Mouse (Mus musculus): ENCODE results near the gene Gnat2. TPM values are rescaled to one million over a fixed set of nuclear protein-coding genes. Genes with fewer than 3 reads are reported as not detected.

Gnat2 gene
- total and polyA plus RNA-seq, 3 experiments: 11.2 to 17.5 (median 13.3) TPM

GRCm38 (mm10) chr3:108094976-108095760 is 2.6 kb downstream of the Gnat2 start:
- Histone ChIP-seq H3K9ac (ENCODE audit: insufficient read depth, low read depth) (no peak overlapping the region), H3K9me3 (replicated peaks; ENCODE audit: low read length) (no peaks in the 10 kb centered on the region), H3K27ac (ENCODE audit: insufficient read depth, low read depth) (no peak overlapping the region), H3K4me3 (replicated peaks in 1 of 3; ENCODE audit: low read depth in 2 of 3, low read length in 2 of 3, poor library complexity in 1 of 3) (no peak overlapping the region), H3K4me2 (ENCODE audit: insufficient read depth, low read depth, poor library complexity, severe bottlenecking) (no peak overlapping the region), H3K4me1 (ENCODE audit: control insufficient read depth in 1 of 2, insufficient read depth in 2 of 2) (peaks cover 4 to 32% of the 10 kb centered on the region in 2 experiments), H3K27me3 (replicated peaks) (no peaks in the 10 kb centered on the region), H3K79me2 (replicated peaks; ENCODE audit: control insufficient read depth, extremely low read depth, insufficient read depth, poor library complexity, severe bottlenecking) (no peaks in the 10 kb centered on the region), H3K36me3 (replicated peaks in 1 of 2; ENCODE audit: control insufficient read depth in 1 of 2, insufficient read depth in 1 of 2, low read length in 1 of 2) (peaks cover 5 to 47% of the 10 kb centered on the region in 2 experiments)
- in situ Hi-C loops (cut with MboI; ENCODE audit: low pct_ligation_motif_present, low pct_unique_long_range_greater_than_20kb, low sequenced_read_pairs) (no loop called here), dilution Hi-C loops (cut with MboI; ENCODE audit: extremely low pct_ligation_motif_present, extremely low pct_unique_long_range_greater_than_20kb, low sequenced_read_pairs) (no loop called here)
- TF ChIP-seq MXI1 (IDR thresholded peaks at IDR 0.05; ENCODE audit: low read depth, low read length): no peak
- TF ChIP-seq SIN3A (IDR thresholded peaks at IDR 0.05; ENCODE audit: low read length): no peak
- no peak for TF ChIP-seq SMC3 (IDR thresholded peaks at IDR 0.05; ENCODE audit: low read depth, low read length)
- no peak for TF ChIP-seq USF1 (IDR thresholded peaks at IDR 0.05; ENCODE audit: low read depth, low read length)
- DNase-seq (ENCODE audit: extremely low read depth): no peak

- TF ChIP-seq E2F4 (IDR thresholded peaks at IDR 0.05; ENCODE audit: insufficient replicate concordance, low read depth, low read length): no peak
- no peak for TF ChIP-seq UBTF (IDR thresholded peaks at IDR 0.05; ENCODE audit: low read depth, low read length)
- no peak for TF ChIP-seq POLR2A (IDR thresholded peaks at IDR 0.05; ENCODE audit: low read depth, low read length)
- no peak for TF ChIP-seq SMC3 (IDR thresholded peaks at IDR 0.05; ENCODE audit: low read depth, low read length)
- no peak for TF ChIP-seq MEF2A (IDR thresholded peaks at IDR 0.05; ENCODE audit: borderline replicate concordance, low read depth, low read length)
- no peak for TF ChIP-seq GABPA (IDR thresholded peaks at IDR 0.05; ENCODE audit: insufficient replicate concordance, low read depth, low read length)
- no peak for TF ChIP-seq MYC (IDR thresholded peaks at IDR 0.05; ENCODE audit: low read depth, low read length)
- dilution Hi-C loops (cut with MboI; ENCODE audit: extremely low pct_ligation_motif_present, extremely low pct_unique_long_range_greater_than_20kb, low sequenced_read_pairs): no loop called here
- no peaks in the 10 kb centered on the region for H3K27me3 ChIP-seq (replicated peaks)
- DNase-seq (ENCODE audit: extremely low read depth): no peak
- H3K4me3 ChIP-seq (replicated peaks in 1 of 3; ENCODE audit: low read depth in 2 of 3, low read length in 2 of 3, poor library complexity in 1 of 3): no peak overlapping the region
- H3K36me3 ChIP-seq (replicated peaks in 1 of 2; ENCODE audit: control insufficient read depth in 1 of 2, insufficient read depth in 1 of 2, low read length in 1 of 2): peaks cover 5 to 56% of the 10 kb centered on the region in 2 experiments
- no peak overlapping the region for H3K4me2 ChIP-seq (ENCODE audit: insufficient read depth, low read depth, poor library complexity, severe bottlenecking)
- H3K27ac ChIP-seq (ENCODE audit: insufficient read depth, low read depth): no peak overlapping the region
- no peaks in the 10 kb centered on the region for H3K9me3 ChIP-seq (replicated peaks; ENCODE audit: low read length)
- no peaks in the 10 kb centered on the region for H3K79me2 ChIP-seq (replicated peaks; ENCODE audit: control insufficient read depth, extremely low read depth, insufficient read depth, poor library complexity, severe bottlenecking)
- H3K9ac ChIP-seq (ENCODE audit: insufficient read depth, low read depth): no peak overlapping the region
- peaks cover 4 to 23% of the 10 kb centered on the region in 2 experiments for H3K4me1 ChIP-seq (ENCODE audit: control insufficient read depth in 1 of 2, insufficient read depth in 2 of 2)
- in situ Hi-C loops (cut with MboI; ENCODE audit: low pct_ligation_motif_present, low pct_unique_long_range_greater_than_20kb, low sequenced_read_pairs): no loop called here
These were observed 3.6 kb downstream of the Gnat2 start for GRCm38 (mm10) chr3:108096226-108096625.

GRCm38 (mm10) chr3:108096726-108097125 is 4.1 kb downstream of the Gnat2 start:
- H3K36me3 ChIP-seq (replicated peaks in 1 of 2; ENCODE audit: control insufficient read depth in 1 of 2, insufficient read depth in 1 of 2, low read length in 1 of 2): peaks cover 5 to 60% of the 10 kb centered on the region in 2 experiments
- DNase-seq (ENCODE audit: extremely low read depth): no peak
- no peaks in the 10 kb centered on the region for H3K27me3 ChIP-seq (replicated peaks)
- dilution Hi-C loops (cut with MboI; ENCODE audit: extremely low pct_ligation_motif_present, extremely low pct_unique_long_range_greater_than_20kb, low sequenced_read_pairs): no loop called here
- peaks cover 4 to 18% of the 10 kb centered on the region in 2 experiments for H3K4me1 ChIP-seq (ENCODE audit: control insufficient read depth in 1 of 2, insufficient read depth in 2 of 2)
- H3K27ac ChIP-seq (ENCODE audit: insufficient read depth, low read depth): no peak overlapping the region
- H3K4me3 ChIP-seq (replicated peaks in 1 of 3; ENCODE audit: low read depth in 2 of 3, low read length in 2 of 3, poor library complexity in 1 of 3): no peak overlapping the region
- TF ChIP-seq ZKSCAN1 (IDR thresholded peaks at IDR 0.05; ENCODE audit: borderline replicate concordance, low read depth, low read length) (no peak), ELF1 (IDR thresholded peaks at IDR 0.05; ENCODE audit: low read depth, low read length) (no peak), CHD2 (IDR thresholded peaks at IDR 0.05; ENCODE audit: low read length) (no peak)
- H3K4me2 ChIP-seq (ENCODE audit: insufficient read depth, low read depth, poor library complexity, severe bottlenecking): no peak overlapping the region
- H3K9ac ChIP-seq (ENCODE audit: insufficient read depth, low read depth): no peak overlapping the region
- H3K79me2 ChIP-seq (replicated peaks; ENCODE audit: control insufficient read depth, extremely low read depth, insufficient read depth, poor library complexity, severe bottlenecking): no peaks in the 10 kb centered on the region
- in situ Hi-C loops (cut with MboI; ENCODE audit: low pct_ligation_motif_present, low pct_unique_long_range_greater_than_20kb, low sequenced_read_pairs): no loop called here
- no peaks in the 10 kb centered on the region for H3K9me3 ChIP-seq (replicated peaks; ENCODE audit: low read length)

All from CH12.LX (cell line).